Comparison of ENCODE assay signal across 34 mouse cellular contexts in genomic region chr8:70547762-70548161, GRCm38 (mm10). TPM values are rescaled to one million over a fixed set of nuclear protein-coding genes. Genes with fewer than 3 reads are reported as not detected.
DNase-seq lines count a peak whose midpoint lies in the region; ATAC-seq and TF ChIP-seq lines count a peak whose summit lies in the region.
"Had no signal": no experiment of that assay in that cellular context is flagged by ENCODE, and none has a peak within 500 bp of the region (broad histone marks: within the 10 kb centered on the region; RNA-seq: fewer than 3 reads in every experiment).

No protein-coding gene starts in this region.

- no peak for TF ChIP-seq EP300 in liver, postnatal 0 days (IDR thresholded peaks at IDR 0.05; ENCODE audit: low read depth)

- H3K4me2 ChIP-seq in heart, embryonic 15.5 days = no peak overlapping the region
- no peak overlapping the region for H3K4me2 ChIP-seq in liver, postnatal 0 days (ENCODE audit: low read depth, low read length)
- no peak overlapping the region for H3K4me2 ChIP-seq in liver, embryonic 11.5 days
- H3K4me2 ChIP-seq: embryonic facial prominence, embryonic 15.5 days; forebrain, embryonic 12.5 days; hindbrain, embryonic 15.5 days; kidney, embryonic 15.5 days; limb, embryonic 12.5 days; midbrain, embryonic 15.5 days; neural tube, embryonic 15.5 days; stomach, embryonic 15.5 days had no signal

- no peak for ATAC-seq in heart, embryonic 15.5 days (replicated peaks; ENCODE audit: insufficient number of reproducible peaks, insufficient read depth, low FRiP score, low read depth)
- ATAC-seq in liver, postnatal 0 days = no peak
- no peak for ATAC-seq in liver, embryonic 11.5 days (replicated peaks; ENCODE audit: low FRiP score)
- ATAC-seq: activated CD4-positive, CD25-positive, alpha-beta regulatory T cell, adult 4 months; forebrain, postnatal 0 days; inflammation-experienced regulatory T-cells, adult 6 months; midbrain, embryonic 15.5 days had no signal

- H3K4me3 ChIP-seq in heart, embryonic 15.5 days = no peak overlapping the region
- H3K4me3 ChIP-seq in heart, embryonic 10.5 days = no peak overlapping the region
- H3K4me3 ChIP-seq in liver, postnatal 0 days (ENCODE audit: low read depth, low read length) = no peak overlapping the region
- no peak overlapping the region for H3K4me3 ChIP-seq in liver, embryonic 11.5 days (ENCODE audit: low read depth, low read length)
- H3K4me3 ChIP-seq: embryonic facial prominence, embryonic 10.5 days; embryonic facial prominence, embryonic 15.5 days; forebrain, embryonic 12.5 days; hindbrain, embryonic 10.5 days; hindbrain, embryonic 15.5 days; kidney, embryonic 15.5 days; layer of hippocampus, adult 2 months; left cerebral cortex, adult 2 months; limb, embryonic 12.5 days; midbrain, embryonic 10.5 days; midbrain, embryonic 15.5 days; neural tube, embryonic 15.5 days; stomach, embryonic 15.5 days had no signal

- peaks cover 39% of the 10 kb centered on the region for H3K4me1 ChIP-seq in heart, embryonic 15.5 days (replicated peaks)
- peaks cover 59% of the 10 kb centered on the region for H3K4me1 ChIP-seq in heart, embryonic 10.5 days
- peaks cover 75% of the 10 kb centered on the region for H3K4me1 ChIP-seq in liver, postnatal 0 days (ENCODE audit: insufficient read depth)
- peaks cover 67% of the 10 kb centered on the region for H3K4me1 ChIP-seq in liver, embryonic 11.5 days (replicated peaks; ENCODE audit: control insufficient read depth, insufficient read depth, low read length)
- H3K4me1 ChIP-seq: limb, embryonic 12.5 days had no signal

- H3K9me3 ChIP-seq in heart, embryonic 15.5 days (replicated peaks) = no peaks in the 10 kb centered on the region
- no peaks in the 10 kb centered on the region for H3K9me3 ChIP-seq in heart, embryonic 10.5 days
- no peaks in the 10 kb centered on the region for H3K9me3 ChIP-seq in liver, postnatal 0 days (ENCODE audit: low read length)
- H3K9me3 ChIP-seq in liver, embryonic 11.5 days (ENCODE audit: control insufficient read depth, low read length) = no peaks in the 10 kb centered on the region
- H3K9me3 ChIP-seq: embryonic facial prominence, embryonic 10.5 days; embryonic facial prominence, embryonic 15.5 days; forebrain, embryonic 12.5 days; hindbrain, embryonic 10.5 days; hindbrain, embryonic 15.5 days; kidney, embryonic 15.5 days; limb, embryonic 12.5 days; midbrain, embryonic 10.5 days; midbrain, embryonic 15.5 days; neural tube, embryonic 15.5 days; stomach, embryonic 15.5 days had no signal

- TF ChIP-seq CTCF in liver, postnatal 0 days (IDR thresholded peaks at IDR 0.05; ENCODE audit: low read depth) = no peak

- 86% methylated on average over 6 of the region's 6 CpGs for WGBS in heart, embryonic 15.5 days
- 87% methylated on average over 6 of the region's 6 CpGs for WGBS in heart, embryonic 10.5 days
- WGBS in liver, postnatal 0 days (ENCODE audit: insufficient replicate concordance) = 77% methylated on average over 6 of the region's 6 CpGs
- 82% methylated on average over 6 of the region's 6 CpGs for WGBS in liver, embryonic 11.5 days

- no peak overlapping the region for H3K9ac ChIP-seq in heart, embryonic 15.5 days
- H3K9ac ChIP-seq in liver, postnatal 0 days (replicated peaks) = no peak overlapping the region
- H3K9ac ChIP-seq in liver, embryonic 11.5 days (ENCODE audit: low read depth, low read length) = no peak overlapping the region
- H3K9ac ChIP-seq: embryonic facial prominence, embryonic 15.5 days; forebrain, embryonic 12.5 days; forebrain, postnatal 0 days; hindbrain, embryonic 15.5 days; kidney, embryonic 15.5 days; limb, embryonic 12.5 days; liver, embryonic 14.5 days; midbrain, embryonic 15.5 days; neural tube, embryonic 15.5 days; stomach, embryonic 15.5 days had no signal

- 0 out of 2 replicates have a peak overlapping the region, but pooled peaks have one; percentile 0 for H3K27ac ChIP-seq in heart, embryonic 15.5 days
- H3K27ac ChIP-seq in heart, embryonic 10.5 days = no peak overlapping the region
- H3K27ac ChIP-seq in liver, postnatal 0 days (ENCODE audit: low read depth) = peak overlapping the region; percentile 35; the same call in 1 of the 2 replicates
- no peak overlapping the region for H3K27ac ChIP-seq in liver, embryonic 11.5 days (ENCODE audit: low read depth, low read length)
- H3K27ac ChIP-seq: embryonic facial prominence, embryonic 10.5 days; embryonic facial prominence, embryonic 15.5 days; forebrain, embryonic 12.5 days; hindbrain, embryonic 10.5 days; hindbrain, embryonic 15.5 days; kidney, embryonic 15.5 days; left cerebral cortex, adult 2 months; limb, embryonic 12.5 days; liver, embryonic 14.5 days; midbrain, embryonic 10.5 days; midbrain, embryonic 15.5 days; neural tube, embryonic 15.5 days; stomach, embryonic 15.5 days had no signal

- H3K27me3 ChIP-seq in heart, embryonic 15.5 days = no peaks in the 10 kb centered on the region
- no peaks in the 10 kb centered on the region for H3K27me3 ChIP-seq in heart, embryonic 10.5 days (ENCODE audit: insufficient read depth, poor library complexity, severe bottlenecking)
- H3K27me3 ChIP-seq in liver, postnatal 0 days (ENCODE audit: insufficient read depth, low read length) = no peaks in the 10 kb centered on the region
- no peaks in the 10 kb centered on the region for H3K27me3 ChIP-seq in liver, embryonic 11.5 days (replicated peaks; ENCODE audit: control insufficient read depth, insufficient read depth, low read length)
- H3K27me3 ChIP-seq: CH12.LX; embryonic facial prominence, embryonic 15.5 days; forebrain, embryonic 12.5 days; hindbrain, embryonic 15.5 days; kidney, embryonic 15.5 days; limb, embryonic 12.5 days; midbrain, embryonic 15.5 days; neural tube, embryonic 15.5 days; stomach, embryonic 15.5 days had no signal

- peak; percentile 17 for DNase-seq in adrenal gland, adult 2 months
- no peak for DNase-seq in adrenal gland, postnatal 36 days
- DNase-seq in heart, embryonic 10.5 days (ENCODE audit: low spot score) = no peak
- DNase-seq in liver, postnatal 0 days = no peak
- DNase-seq in liver, embryonic 11.5 days (ENCODE audit: low spot score) = no peak
- DNase-seq in lung, postnatal 36 days = peak; percentile 67
- DNase-seq: adrenal gland, adult 8-10 months; cerebellum, adult 8-10 months; cerebellum, postnatal 25 days; forebrain, postnatal 0 days; gastrocnemius, postnatal 10 days; heart, postnatal 10 days; kidney, adult 11 months; kidney, postnatal 36 days; right cerebral cortex, postnatal 25 days; thymus, postnatal 14 days had no signal

- H3K36me3 ChIP-seq in heart, embryonic 15.5 days = no peaks in the 10 kb centered on the region
- no peaks in the 10 kb centered on the region for H3K36me3 ChIP-seq in heart, embryonic 10.5 days
- H3K36me3 ChIP-seq in liver, postnatal 0 days (replicated peaks; ENCODE audit: insufficient read depth, low read length) = peaks cover 6% of the 10 kb centered on the region
- peaks cover 3% of the 10 kb centered on the region; the same call in 1 of the 2 replicates for H3K36me3 ChIP-seq in liver, embryonic 11.5 days (ENCODE audit: control insufficient read depth, insufficient read depth, low read length)
- H3K36me3 ChIP-seq: embryonic facial prominence, embryonic 15.5 days; forebrain, embryonic 12.5 days; hindbrain, embryonic 15.5 days; midbrain, embryonic 10.5 days; midbrain, embryonic 15.5 days; neural tube, embryonic 15.5 days; stomach, embryonic 15.5 days had no signal

RNA-seq across cellular contexts. Expression of gene Ell, which starts 8.5 kb away (rescaled TPM):
- 10 to 100 TPM; 26.1 to 29.6 TPM for total RNA-seq in adrenal gland, adult 2 months (2021)
- 31.1 and 36.1 TPM in 2 replicates for polyA plus RNA-seq in adrenal gland, adult 2 months (2012; rRNA removed)
- total RNA-seq in adrenal gland, postnatal 36 days (2021) = 10 to 100 TPM; 22.3 to 25.3 TPM
- polyA plus RNA-seq in heart, embryonic 15.5 days (2015; fragmentation: Nextera tagmentation; extraction: Ambion mirVana) = 10.8 and 15.0 TPM in 2 replicates
- 15.8 and 18.5 TPM in 2 replicates for polyA plus RNA-seq in heart, embryonic 10.5 days (2016; fragmentation: Nextera tagmentation; extraction: Ambion mirVana)
- polyA plus RNA-seq in liver, postnatal 0 days (2015; fragmentation: Nextera tagmentation; extraction: Ambion mirVana) = 9.5 and 9.7 TPM in 2 replicates
- 20.3 and 20.7 TPM in 2 replicates for polyA plus RNA-seq in liver, embryonic 11.5 days (2014; fragmentation: Nextera tagmentation; extraction: Ambion mirVana)

RNA-seq across cellular contexts. Expression of gene Kxd1, which starts 20.0 kb away (rescaled TPM):
- total RNA-seq in adrenal gland, adult 2 months (2021) = 10 to 100 TPM; 75.9 to 82.8 TPM
- polyA plus RNA-seq in adrenal gland, adult 2 months (2012; rRNA removed) = 83.0 and 87.3 TPM in 2 replicates
- total RNA-seq in adrenal gland, postnatal 36 days (2021) = 10 to 100 TPM; 63.2 to 89.1 TPM
- 64.5 and 68.8 TPM in 2 replicates for polyA plus RNA-seq in heart, embryonic 15.5 days (2015; fragmentation: Nextera tagmentation; extraction: Ambion mirVana)
- 67.0 and 68.3 TPM in 2 replicates for polyA plus RNA-seq in heart, embryonic 10.5 days (2016; fragmentation: Nextera tagmentation; extraction: Ambion mirVana)
- polyA plus RNA-seq in liver, postnatal 0 days (2015; fragmentation: Nextera tagmentation; extraction: Ambion mirVana) = 43.1 and 43.3 TPM in 2 replicates
- 68.8 and 75.2 TPM in 2 replicates for polyA plus RNA-seq in liver, embryonic 11.5 days (2014; fragmentation: Nextera tagmentation; extraction: Ambion mirVana)

RNA-seq across cellular contexts. Expression of gene Fkbp8, which starts 20.2 kb away (rescaled TPM):
- total RNA-seq in adrenal gland, adult 2 months (2021) = 100 to 1,000 TPM; 269 to 287 TPM
- 602 and 610 TPM in 2 replicates for polyA plus RNA-seq in adrenal gland, adult 2 months (2012; rRNA removed)
- 100 to 1,000 TPM; 265 to 329 TPM for total RNA-seq in adrenal gland, postnatal 36 days (2021)
- 203 and 274 TPM in 2 replicates for polyA plus RNA-seq in heart, embryonic 15.5 days (2015; fragmentation: Nextera tagmentation; extraction: Ambion mirVana)
- 295 and 310 TPM in 2 replicates for polyA plus RNA-seq in heart, embryonic 10.5 days (2016; fragmentation: Nextera tagmentation; extraction: Ambion mirVana)
- polyA plus RNA-seq in liver, postnatal 0 days (2015; fragmentation: Nextera tagmentation; extraction: Ambion mirVana) = 141 TPM in 2 replicates
- polyA plus RNA-seq in liver, embryonic 11.5 days (2014; fragmentation: Nextera tagmentation; extraction: Ambion mirVana) = 261 and 285 TPM in 2 replicates

RNA-seq across cellular contexts. Expression of gene Uba52, which starts 37.2 kb away (rescaled TPM):
- 1,000 to 10,000 TPM; 1,627 to 1,685 TPM for total RNA-seq in adrenal gland, adult 2 months (2021)
- polyA plus RNA-seq in adrenal gland, adult 2 months (2012; rRNA removed) = 619 and 1,322 TPM in 2 replicates
- 1,000 to 10,000 TPM; 1,515 to 1,560 TPM for total RNA-seq in adrenal gland, postnatal 36 days (2021)
- 684 and 768 TPM in 2 replicates for polyA plus RNA-seq in heart, embryonic 15.5 days (2015; fragmentation: Nextera tagmentation; extraction: Ambion mirVana)
- polyA plus RNA-seq in heart, embryonic 10.5 days (2016; fragmentation: Nextera tagmentation; extraction: Ambion mirVana) = 751 and 801 TPM in 2 replicates
- polyA plus RNA-seq in liver, postnatal 0 days (2015; fragmentation: Nextera tagmentation; extraction: Ambion mirVana) = 627 and 684 TPM in 2 replicates
- polyA plus RNA-seq in liver, embryonic 11.5 days (2014; fragmentation: Nextera tagmentation; extraction: Ambion mirVana) = 1,024 and 1,077 TPM in 2 replicates

RNA-seq across cellular contexts. Expression of gene Rex1bd, which starts 41.2 kb away (rescaled TPM):
- total RNA-seq in adrenal gland, adult 2 months (2021) = 100 to 1,000 TPM; 148 to 164 TPM
- polyA plus RNA-seq in adrenal gland, adult 2 months (2012; rRNA removed) = 327 and 373 TPM in 2 replicates
- total RNA-seq in adrenal gland, postnatal 36 days (2021) = 100 to 1,000 TPM; 144 to 154 TPM
- polyA plus RNA-seq in heart, embryonic 15.5 days (2015; fragmentation: Nextera tagmentation; extraction: Ambion mirVana) = 116 and 117 TPM in 2 replicates
- polyA plus RNA-seq in heart, embryonic 10.5 days (2016; fragmentation: Nextera tagmentation; extraction: Ambion mirVana) = 127 and 128 TPM in 2 replicates
- 49.3 and 52.3 TPM in 2 replicates for polyA plus RNA-seq in liver, postnatal 0 days (2015; fragmentation: Nextera tagmentation; extraction: Ambion mirVana)
- polyA plus RNA-seq in liver, embryonic 11.5 days (2014; fragmentation: Nextera tagmentation; extraction: Ambion mirVana) = 113 and 120 TPM in 2 replicates

Comparison
In these comparisons a context has a peak if more than half of its experiments do, and no peak if none do; other contexts are left out.
1. DNase-seq: peak in adrenal gland, adult 2 months (single experiment) and lung, postnatal 36 days (single experiment); none in adrenal gland, postnatal 36 days (0 of 2), heart, embryonic 10.5 days (single experiment), liver, postnatal 0 days (single experiment) and liver, embryonic 11.5 days (single experiment).
2. H3K27ac ChIP-seq: peak in heart, embryonic 15.5 days (single experiment) and liver, postnatal 0 days (single experiment); none in heart, embryonic 10.5 days (single experiment) and liver, embryonic 11.5 days (single experiment).